Mouse (Mus musculus): ENCODE measurements at regions not wholly inside any gene's neighbourhood (a gene's known extent, or its start where the extent isn't known, plus 50 kb on each side); places are given as distances from the start of the nearest gene placed in this dataset.

DNA sequence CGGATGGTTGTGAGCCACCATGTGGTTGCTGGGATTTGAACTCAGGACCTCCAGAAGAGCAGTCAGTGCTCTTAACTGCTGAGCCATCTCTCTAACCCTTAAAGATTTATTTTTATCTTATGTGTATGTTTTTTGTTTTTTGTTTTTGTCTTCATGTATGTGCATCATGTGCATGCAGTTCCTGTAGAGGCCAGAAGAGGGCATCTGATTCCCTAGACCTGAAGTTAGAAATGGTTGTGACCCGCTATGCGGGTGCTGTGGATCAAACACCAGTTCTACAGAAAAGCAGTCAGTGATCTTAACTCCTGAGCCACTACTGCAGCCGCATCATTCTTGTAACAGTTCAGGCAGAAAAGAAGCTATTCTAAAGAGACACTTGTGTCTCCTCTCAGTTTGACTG is 161.8 kb upstream of the Rybp start:
- H3K27me3 ChIP-seq (ENCODE audit: control insufficient read depth, insufficient read depth, low read length) = no peaks in the 10 kb centered on the region
- 93% methylated on average over 4 of the region's 4 CpGs for WGBS
- peaks cover 0 to 2% of the 10 kb centered on the region in 2 experiments; a peak in 1 of 4 replicates for H3K4me1 ChIP-seq (ENCODE audit: control insufficient read depth in 2 of 2, insufficient read depth in 2 of 2, low read length in 2 of 2)
- H3K4me2 ChIP-seq (ENCODE audit: low read length) = no peak overlapping the region
- no peak overlapping the region for H3K27ac ChIP-seq (replicated peaks in 1 of 2; ENCODE audit: control insufficient read depth in 1 of 2, insufficient read depth in 1 of 2, low read depth in 2 of 2, low read length in 2 of 2)
- H3K4me3 ChIP-seq (ENCODE audit: control insufficient read depth in 1 of 2, insufficient read depth in 1 of 2, low read depth in 1 of 2, low read length in 2 of 2) = no peak overlapping the region
- no peak for ATAC-seq (ENCODE audit: insufficient number of reproducible peaks, insufficient read depth, low FRiP score, low read depth)
- H3K9me3 ChIP-seq (ENCODE audit: control insufficient read depth, low read length) = peaks cover 4% of the 10 kb centered on the region; the same call in 1 of the 2 replicates
- H3K9ac ChIP-seq (ENCODE audit: low read length) = no peak overlapping the region
- H3K36me3 ChIP-seq (ENCODE audit: control insufficient read depth, insufficient read depth, low read length) = no peaks in the 10 kb centered on the region

DNA sequence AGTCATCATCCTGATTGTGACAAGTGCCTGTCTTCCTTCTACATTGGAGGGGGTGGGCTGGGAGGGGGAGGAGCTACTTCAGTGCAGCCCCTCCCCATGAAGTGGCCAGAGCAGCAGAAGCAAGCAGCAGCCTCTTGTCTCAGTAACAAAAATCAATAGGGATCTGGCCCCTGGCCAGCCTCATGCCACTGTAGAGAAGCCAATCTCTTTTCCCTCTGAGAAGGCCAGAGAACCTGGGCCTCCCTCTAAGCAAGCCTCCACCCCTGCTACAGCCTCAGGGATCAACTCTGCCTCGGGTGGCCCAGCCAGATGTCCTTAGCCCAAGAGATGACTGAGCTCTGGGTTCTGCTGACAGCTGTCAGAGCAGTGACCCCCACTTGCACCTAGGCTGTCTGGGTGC is 159.9 kb upstream of the Rybp start:
- peaks cover 4% of the 10 kb centered on the region; the same call in 1 of the 2 replicates for H3K9me3 ChIP-seq (ENCODE audit: control insufficient read depth, low read length)
- no peak overlapping the region for H3K27ac ChIP-seq (replicated peaks in 1 of 2; ENCODE audit: control insufficient read depth in 1 of 2, insufficient read depth in 1 of 2, low read depth in 2 of 2, low read length in 2 of 2)
- H3K9ac ChIP-seq (ENCODE audit: low read length) = no peak overlapping the region
- H3K27me3 ChIP-seq (ENCODE audit: control insufficient read depth, insufficient read depth, low read length) = peaks cover 4% of the 10 kb centered on the region; the same call in 1 of the 2 replicates
- H3K4me1 ChIP-seq (ENCODE audit: control insufficient read depth in 2 of 2, insufficient read depth in 2 of 2, low read length in 2 of 2) = peaks cover 0 to 2% of the 10 kb centered on the region in 2 experiments; a peak in 1 of 4 replicates
- H3K36me3 ChIP-seq (ENCODE audit: control insufficient read depth, insufficient read depth, low read length) = no peaks in the 10 kb centered on the region
- WGBS = 8% methylated on average over 1 of the region's 1 CpGs
- no peak for ATAC-seq (ENCODE audit: insufficient number of reproducible peaks, insufficient read depth, low FRiP score, low read depth)
- H3K4me3 ChIP-seq (ENCODE audit: control insufficient read depth in 1 of 2, insufficient read depth in 1 of 2, low read depth in 1 of 2, low read length in 2 of 2) = no peak overlapping the region
- H3K4me2 ChIP-seq (ENCODE audit: low read length) = no peak overlapping the region

DNA sequence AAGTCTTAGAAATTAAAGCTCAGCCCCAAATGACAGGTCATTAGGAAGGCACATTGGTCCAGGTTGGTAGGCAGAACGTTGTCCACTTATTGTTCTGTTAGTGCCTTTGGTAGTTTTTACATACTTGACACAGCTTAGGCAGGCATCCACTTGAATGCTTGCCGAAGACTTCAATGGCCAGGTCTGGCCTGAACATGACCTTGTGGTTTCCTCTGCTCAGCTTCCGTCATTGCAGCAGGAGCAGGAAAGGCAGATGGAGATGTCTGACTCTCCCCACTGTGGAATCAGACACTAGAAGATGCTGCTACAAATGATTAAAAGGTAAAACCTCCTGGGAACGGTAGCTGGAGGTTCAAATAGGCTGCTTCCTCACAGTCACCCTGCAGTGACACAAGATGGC is 159.5 kb upstream of the Rybp start:
- no peak overlapping the region for H3K4me3 ChIP-seq (ENCODE audit: control insufficient read depth in 1 of 2, insufficient read depth in 1 of 2, low read depth in 1 of 2, low read length in 2 of 2)
- H3K4me2 ChIP-seq (ENCODE audit: low read length) = no peak overlapping the region
- H3K4me1 ChIP-seq (ENCODE audit: control insufficient read depth in 2 of 2, insufficient read depth in 2 of 2, low read length in 2 of 2) = peaks cover 0 to 2% of the 10 kb centered on the region in 2 experiments; a peak in 1 of 4 replicates
- ATAC-seq (ENCODE audit: insufficient number of reproducible peaks, insufficient read depth, low FRiP score, low read depth) = no peak
- peaks cover 4% of the 10 kb centered on the region; the same call in 1 of the 2 replicates for H3K27me3 ChIP-seq (ENCODE audit: control insufficient read depth, insufficient read depth, low read length)
- no peak overlapping the region for H3K27ac ChIP-seq (replicated peaks in 1 of 2; ENCODE audit: control insufficient read depth in 1 of 2, insufficient read depth in 1 of 2, low read depth in 2 of 2, low read length in 2 of 2)
- H3K9ac ChIP-seq (ENCODE audit: low read length) = no peak overlapping the region
- 38% methylated on average over 4 of the region's 4 CpGs for WGBS
- peaks cover 4% of the 10 kb centered on the region; the same call in 1 of the 2 replicates for H3K9me3 ChIP-seq (ENCODE audit: control insufficient read depth, low read length)
- no peaks in the 10 kb centered on the region for H3K36me3 ChIP-seq (ENCODE audit: control insufficient read depth, insufficient read depth, low read length)

DNA sequence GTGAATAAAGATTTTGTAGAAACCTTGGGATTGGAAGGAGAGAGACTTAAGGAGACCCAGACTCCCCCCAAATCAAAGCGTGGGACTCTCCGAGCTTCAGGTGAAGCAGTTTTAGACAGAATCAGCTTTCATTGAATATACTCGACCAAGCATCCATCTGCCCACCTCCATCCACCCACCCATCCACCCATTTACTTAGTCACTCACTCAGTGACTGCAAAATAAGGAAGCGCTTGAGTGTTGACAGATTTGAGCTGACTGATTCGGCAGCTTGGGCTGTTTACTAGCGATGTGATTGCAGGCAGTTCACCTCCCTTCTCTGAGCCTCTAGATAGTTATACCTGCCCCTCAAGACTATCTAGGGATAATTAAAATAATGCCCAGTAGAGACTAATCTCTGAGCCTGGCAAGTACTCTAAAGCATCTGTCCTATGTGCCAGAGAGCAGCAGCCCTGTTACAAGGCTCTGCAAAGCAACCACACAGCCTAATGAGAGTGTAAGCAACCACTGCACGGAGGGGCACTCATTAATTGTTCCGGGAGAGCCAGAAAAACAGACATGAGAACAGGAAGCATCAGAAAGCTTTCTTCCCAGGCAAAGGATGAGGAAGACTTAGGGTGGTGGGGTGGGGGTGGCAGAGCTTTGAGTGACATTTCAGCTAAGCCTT is 151.9 kb upstream of the Rybp start:
- WGBS = 7% methylated on average over 8 of the region's 8 CpGs
- Histone ChIP-seq H3K4me1 (ENCODE audit: control insufficient read depth in 2 of 2, insufficient read depth in 2 of 2, low read length in 2 of 2) (peaks cover 6 to 12% of the 10 kb centered on the region in 2 experiments; a peak in 2 of 4 replicates), H3K4me3 (ENCODE audit: control insufficient read depth in 1 of 2, insufficient read depth in 1 of 2, low read depth in 1 of 2, low read length in 2 of 2) (peak overlapping the region; percentile 25 to 30; a peak in 3 of 4 replicates), H3K27me3 (ENCODE audit: control insufficient read depth, insufficient read depth, low read length) (peaks cover 16% of the 10 kb centered on the region), H3K27ac (replicated peaks in 1 of 2; ENCODE audit: control insufficient read depth in 1 of 2, insufficient read depth in 1 of 2, low read depth in 2 of 2, low read length in 2 of 2) (no peak overlapping the region), H3K4me2 (ENCODE audit: low read length) (peak overlapping the region; percentile 67), H3K9ac (ENCODE audit: low read length) (no peak overlapping the region), H3K9me3 (ENCODE audit: control insufficient read depth, low read length) (no peaks in the 10 kb centered on the region), H3K36me3 (ENCODE audit: control insufficient read depth, insufficient read depth, low read length) (no peaks in the 10 kb centered on the region)
- no peak for ATAC-seq (ENCODE audit: insufficient number of reproducible peaks, insufficient read depth, low FRiP score, low read depth)

DNA sequence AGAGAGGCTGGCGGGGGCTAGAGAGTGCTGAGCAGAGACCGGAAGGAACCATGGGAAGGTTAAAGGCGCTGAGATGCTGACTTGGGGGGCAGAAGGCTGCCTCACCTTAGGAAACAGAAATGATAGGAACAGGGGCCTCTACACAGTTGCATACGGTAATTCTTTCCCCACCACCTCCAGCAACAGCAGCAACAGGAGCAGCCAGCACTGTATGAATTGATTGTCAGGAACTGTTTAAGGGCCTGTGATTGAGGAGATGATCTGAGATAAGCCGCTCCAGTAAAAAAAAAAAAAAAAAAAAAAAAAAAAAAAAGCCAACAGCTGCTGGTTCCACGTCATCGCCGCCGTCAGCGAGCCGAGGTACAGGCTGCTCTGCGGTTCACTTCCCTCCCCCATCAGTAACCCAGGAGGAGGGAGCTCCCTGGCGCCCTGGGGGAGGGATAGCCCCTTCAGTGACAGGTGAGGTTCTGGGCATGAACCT is 151.3 kb upstream of the Rybp start:
- no peak for ATAC-seq (ENCODE audit: insufficient number of reproducible peaks, insufficient read depth, low FRiP score, low read depth)
- H3K36me3 ChIP-seq (ENCODE audit: control insufficient read depth, insufficient read depth, low read length) = no peaks in the 10 kb centered on the region
- H3K4me1 ChIP-seq (ENCODE audit: control insufficient read depth in 2 of 2, insufficient read depth in 2 of 2, low read length in 2 of 2) = peaks cover 6 to 12% of the 10 kb centered on the region in 2 experiments; a peak in 2 of 4 replicates
- no peak overlapping the region for H3K27ac ChIP-seq (replicated peaks in 1 of 2; ENCODE audit: control insufficient read depth in 1 of 2, insufficient read depth in 1 of 2, low read depth in 2 of 2, low read length in 2 of 2)
- H3K4me2 ChIP-seq (ENCODE audit: low read length) = peak overlapping the region; percentile 67
- peak overlapping the region; percentile 25 to 30 for H3K4me3 ChIP-seq (ENCODE audit: control insufficient read depth in 1 of 2, insufficient read depth in 1 of 2, low read depth in 1 of 2, low read length in 2 of 2)
- H3K9me3 ChIP-seq (ENCODE audit: control insufficient read depth, low read length) = no peaks in the 10 kb centered on the region
- no peak overlapping the region; the same call in 1 of the 2 replicates for H3K9ac ChIP-seq (ENCODE audit: low read length)
- WGBS = 0% methylated on average over 13 of the region's 13 CpGs
- peaks cover 16% of the 10 kb centered on the region for H3K27me3 ChIP-seq (ENCODE audit: control insufficient read depth, insufficient read depth, low read length)

DNA sequence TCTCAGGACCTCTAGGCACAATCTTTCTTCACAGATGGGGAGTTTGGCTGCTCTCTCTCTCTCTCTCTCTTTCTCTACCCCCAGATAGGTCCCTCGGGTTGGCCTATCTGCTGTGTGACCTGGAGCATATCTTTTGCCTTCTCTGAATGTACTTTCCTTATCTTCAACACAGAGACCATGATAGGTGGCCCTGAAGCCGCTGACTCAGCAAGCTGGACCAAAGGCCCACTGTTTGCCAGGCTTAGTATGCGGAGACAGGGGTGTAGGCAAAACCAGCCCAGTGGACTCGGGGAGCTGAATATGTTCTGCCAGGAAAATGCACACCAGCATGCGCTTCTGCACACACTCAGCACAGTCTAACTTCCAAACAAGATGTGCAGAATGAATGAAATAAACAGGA is 150.7 kb upstream of the Rybp start:
- no peak for ATAC-seq (ENCODE audit: insufficient number of reproducible peaks, insufficient read depth, low FRiP score, low read depth)
- H3K27me3 ChIP-seq (ENCODE audit: control insufficient read depth, insufficient read depth, low read length) = peaks cover 16% of the 10 kb centered on the region
- peaks cover 6 to 12% of the 10 kb centered on the region in 2 experiments; a peak in 2 of 4 replicates for H3K4me1 ChIP-seq (ENCODE audit: control insufficient read depth in 2 of 2, insufficient read depth in 2 of 2, low read length in 2 of 2)
- no peak overlapping the region for H3K27ac ChIP-seq (replicated peaks in 1 of 2; ENCODE audit: control insufficient read depth in 1 of 2, insufficient read depth in 1 of 2, low read depth in 2 of 2, low read length in 2 of 2)
- H3K4me3 ChIP-seq (ENCODE audit: control insufficient read depth in 1 of 2, insufficient read depth in 1 of 2, low read depth in 1 of 2, low read length in 2 of 2) = no peak overlapping the region
- H3K36me3 ChIP-seq (ENCODE audit: control insufficient read depth, insufficient read depth, low read length) = no peaks in the 10 kb centered on the region
- WGBS = 28% methylated on average over 5 of the region's 5 CpGs
- H3K9me3 ChIP-seq (ENCODE audit: control insufficient read depth, low read length) = no peaks in the 10 kb centered on the region
- H3K4me2 ChIP-seq (ENCODE audit: low read length) = peak overlapping the region; percentile 67; the same call in 1 of the 2 replicates
- H3K9ac ChIP-seq (ENCODE audit: low read length) = no peak overlapping the region

DNA sequence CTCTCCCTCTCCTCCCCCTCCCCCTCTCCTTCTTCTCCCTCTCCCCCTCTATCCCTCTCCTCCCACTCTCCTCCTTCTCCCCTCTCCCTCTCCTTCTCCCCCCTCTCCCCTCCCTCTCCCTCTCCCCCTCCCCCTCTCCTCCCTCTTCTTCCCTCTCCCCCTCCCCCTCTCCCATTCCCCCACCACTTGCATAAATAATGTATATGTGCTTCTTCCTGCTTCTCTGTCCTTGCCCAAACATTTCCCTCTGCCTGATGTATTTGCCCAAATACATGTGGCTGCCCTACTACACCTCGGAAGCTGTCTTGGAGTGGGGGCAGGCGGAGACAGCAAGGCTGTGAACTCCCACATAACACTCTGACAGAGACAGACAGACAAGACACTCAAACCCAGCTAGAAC is 149.2 kb upstream of the Rybp start:
- Histone ChIP-seq H3K4me1 (ENCODE audit: control insufficient read depth in 2 of 2, insufficient read depth in 2 of 2, low read length in 2 of 2) (peaks cover 6 to 12% of the 10 kb centered on the region in 2 experiments; a peak in 3 of 4 replicates), H3K9me3 (ENCODE audit: control insufficient read depth, low read length) (no peaks in the 10 kb centered on the region), H3K9ac (ENCODE audit: low read length) (no peak overlapping the region), H3K4me2 (ENCODE audit: low read length) (no peak overlapping the region), H3K36me3 (ENCODE audit: control insufficient read depth, insufficient read depth, low read length) (no peaks in the 10 kb centered on the region), H3K4me3 (ENCODE audit: control insufficient read depth in 1 of 2, insufficient read depth in 1 of 2, low read depth in 1 of 2, low read length in 2 of 2) (no peak overlapping the region), H3K27me3 (ENCODE audit: control insufficient read depth, insufficient read depth, low read length) (peaks cover 13% of the 10 kb centered on the region), H3K27ac (replicated peaks in 1 of 2; ENCODE audit: control insufficient read depth in 1 of 2, insufficient read depth in 1 of 2, low read depth in 2 of 2, low read length in 2 of 2) (no peak overlapping the region)
- ATAC-seq (ENCODE audit: insufficient number of reproducible peaks, insufficient read depth, low FRiP score, low read depth) = no peak
- WGBS = 62% methylated on average over 2 of the region's 2 CpGs

Measured in heart, embryonic 14.5 days (tissue).